Mouse (Mus musculus) layer of hippocampus, adult 11-12 months (tissue): Measurements from ENCODE around the gene Lingo1.

Experiments
- DNase-seq: peaks from one replicate; pipeline ENCODE4 v3.0.0; 2022; ENCODE audit warnings: low spot score

Gene Lingo1

DNA sequence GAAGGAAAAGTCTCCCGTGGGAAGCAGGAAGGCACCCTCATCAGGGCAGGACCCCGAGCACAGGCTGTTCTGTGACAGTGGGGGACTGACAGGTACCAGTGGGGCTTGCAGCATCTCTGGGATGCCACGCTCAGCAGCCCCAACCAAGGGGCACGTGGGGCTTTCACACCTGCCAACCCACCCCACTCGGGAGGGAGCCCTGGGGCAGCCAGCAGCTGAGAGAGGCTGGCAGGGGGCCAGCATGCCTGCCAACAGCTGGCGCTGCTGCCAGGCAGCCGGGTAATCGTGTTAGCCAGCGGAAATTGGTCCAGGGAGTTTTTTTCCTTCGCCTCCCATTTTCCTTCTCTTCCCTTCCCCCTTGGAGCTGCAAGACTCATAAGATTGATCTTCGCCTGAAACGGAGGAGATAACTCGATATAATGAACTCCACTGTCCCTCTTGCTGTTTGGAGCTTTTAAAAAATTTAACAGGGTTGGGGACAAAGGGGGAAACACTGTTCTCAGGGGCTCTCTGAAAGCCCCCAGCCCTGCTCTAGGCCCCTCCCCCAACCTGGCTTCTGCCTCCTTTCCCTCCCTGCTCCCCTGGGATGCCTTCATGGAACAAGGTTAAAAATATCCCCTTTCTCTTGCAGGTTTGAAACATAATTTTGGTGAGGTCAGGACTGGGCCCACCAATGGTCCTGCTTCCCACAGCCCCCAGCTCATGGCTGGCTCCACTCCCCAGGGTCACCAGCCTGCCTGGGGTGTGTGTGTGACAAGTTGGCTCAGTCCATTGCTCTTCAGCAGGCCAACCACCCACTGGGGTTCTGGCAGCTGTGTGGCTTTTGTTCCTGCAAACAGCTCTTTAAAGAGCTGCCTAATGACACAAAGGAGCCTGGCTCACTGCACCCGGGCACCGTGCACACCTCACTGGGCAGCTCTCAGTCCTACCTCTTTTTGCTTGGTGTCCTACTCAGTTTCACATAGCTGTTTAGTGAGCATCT is 68.3 kb downstream of the Lingo1 start:
- peak; percentile 70 for DNase-seq

- peak; percentile 77 for DNase-seq
Measured at GRCm38 (mm10) chr9:56725814-56726213, 70.5 kb downstream of the Lingo1 start.

DNA sequence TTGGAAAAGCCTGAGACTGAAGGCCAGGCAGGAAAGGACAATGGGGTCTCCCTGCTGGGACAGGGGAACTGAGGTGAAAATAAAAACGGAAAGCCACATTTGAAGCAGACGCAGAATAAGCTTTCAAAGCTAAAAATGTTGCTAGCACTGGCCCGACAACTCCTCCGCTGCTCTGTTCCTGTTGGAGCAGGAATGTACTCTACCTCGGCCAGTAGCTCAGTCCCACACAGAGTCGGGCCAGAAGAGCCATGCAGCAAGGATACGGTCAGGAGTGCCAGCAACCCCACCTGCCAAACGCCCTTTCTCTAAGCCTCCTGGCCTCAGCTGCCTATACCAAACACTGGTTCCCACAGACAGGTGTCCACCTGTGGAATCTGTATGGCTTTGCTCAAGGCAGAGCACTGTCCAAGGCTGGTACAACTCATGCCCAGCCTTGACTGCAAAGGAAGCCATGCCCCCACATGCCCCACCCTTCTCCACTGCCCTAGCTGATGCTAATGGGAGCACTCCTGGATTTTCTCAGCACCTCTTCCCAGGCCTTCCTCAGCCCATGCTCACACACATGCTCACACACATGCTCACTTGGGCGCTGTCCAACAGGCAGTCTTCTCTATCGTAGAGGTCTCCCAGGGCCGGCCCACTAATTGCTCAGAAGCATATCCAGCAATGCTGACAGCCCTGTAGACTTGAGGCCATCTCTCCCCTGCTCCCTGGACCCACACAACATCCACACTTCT is 74.0 kb downstream of the Lingo1 start:
- peak; percentile 42 for DNase-seq

- no peak for DNase-seq
Measured at GRCm38 (mm10) chr9:56718984-56719383, 77.3 kb downstream of the Lingo1 start.

GRCm38 (mm10) chr9:56716565-56716964 is 79.7 kb downstream of the Lingo1 start:
- no peak for DNase-seq

DNA sequence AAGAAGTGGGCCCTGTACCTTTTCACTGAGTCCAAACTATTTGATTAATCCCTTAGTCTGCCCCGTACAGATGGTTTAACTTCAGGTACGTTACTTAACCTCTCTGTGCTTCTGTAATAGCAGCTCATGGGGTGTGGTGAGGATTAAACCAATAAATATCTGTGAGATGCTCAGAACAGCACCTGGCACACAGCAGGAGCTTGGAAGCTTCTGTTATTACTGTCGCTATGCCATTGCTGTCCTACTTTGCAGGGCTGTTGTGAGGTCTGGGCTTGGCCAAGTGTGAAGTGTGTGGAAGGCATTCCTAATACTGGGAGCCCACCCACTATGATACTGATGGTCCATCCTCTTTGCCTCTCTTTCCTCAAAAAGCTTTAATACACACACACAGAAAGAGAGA is 80.2 kb downstream of the Lingo1 start:
- no peak for DNase-seq

- no peak for DNase-seq
Measured at GRCm38 (mm10) chr9:56714391-56714790, 81.9 kb downstream of the Lingo1 start.

GRCm38 (mm10) chr9:56712667-56713369 is 83.5 kb downstream of the Lingo1 start:
- peak; percentile 81 for DNase-seq

- DNase-seq: no peak
Measured at GRCm38 (mm10) chr9:56710958-56711357, 85.3 kb downstream of the Lingo1 start.

GRCm38 (mm10) chr9:56706482-56707085 is 89.7 kb downstream of the Lingo1 start:
- no peak for DNase-seq

GRCm38 (mm10) chr9:56701394-56701793 is 94.9 kb downstream of the Lingo1 start:
- DNase-seq: peak; percentile 49

DNA sequence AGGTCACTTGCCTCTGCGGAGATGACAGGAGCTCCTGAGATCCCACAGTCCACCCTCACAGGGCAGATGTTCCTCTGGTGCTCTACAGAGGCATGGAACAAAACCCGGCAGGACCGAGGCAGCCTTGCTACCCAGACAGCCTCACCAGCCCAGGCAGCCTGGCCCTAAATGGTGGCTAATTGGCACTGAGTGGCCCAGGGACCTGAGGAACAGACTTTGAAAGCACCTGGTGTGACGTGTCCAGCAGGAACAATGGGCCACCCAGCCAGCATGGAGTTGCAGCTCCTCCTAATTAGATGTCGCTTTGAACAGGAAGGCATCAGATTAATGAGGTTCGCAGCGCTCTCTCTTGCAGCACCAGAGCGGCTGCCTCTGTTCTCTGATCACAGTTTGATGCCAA is 95.4 kb downstream of the Lingo1 start:
- no peak for DNase-seq

- no peak for DNase-seq
Measured at GRCm38 (mm10) chr9:56698715-56699370, 97.4 kb downstream of the Lingo1 start.

DNA sequence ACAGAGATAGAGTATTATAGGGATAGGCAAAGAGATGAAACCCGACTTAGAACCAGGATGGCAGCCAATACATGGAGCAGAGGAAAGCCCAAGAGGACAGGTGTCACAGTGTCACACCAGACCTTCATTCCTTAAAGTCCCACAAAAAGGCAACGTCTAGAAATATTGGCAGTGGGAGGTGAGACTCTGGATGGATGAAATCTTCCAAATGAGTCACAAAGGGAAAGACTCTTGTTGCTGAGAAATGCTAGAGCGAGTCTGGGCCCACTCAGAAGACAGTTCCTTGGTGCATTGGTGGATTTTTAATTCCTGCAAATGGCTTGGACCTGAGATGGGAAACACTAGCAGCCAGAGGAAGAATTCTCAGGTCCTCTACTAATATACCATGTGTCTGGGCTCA is 102.2 kb downstream of the Lingo1 start:
- DNase-seq: no peak

- no peak for DNase-seq
Measured at GRCm38 (mm10) chr9:56691226-56691625, 105.0 kb downstream of the Lingo1 start.

DNA sequence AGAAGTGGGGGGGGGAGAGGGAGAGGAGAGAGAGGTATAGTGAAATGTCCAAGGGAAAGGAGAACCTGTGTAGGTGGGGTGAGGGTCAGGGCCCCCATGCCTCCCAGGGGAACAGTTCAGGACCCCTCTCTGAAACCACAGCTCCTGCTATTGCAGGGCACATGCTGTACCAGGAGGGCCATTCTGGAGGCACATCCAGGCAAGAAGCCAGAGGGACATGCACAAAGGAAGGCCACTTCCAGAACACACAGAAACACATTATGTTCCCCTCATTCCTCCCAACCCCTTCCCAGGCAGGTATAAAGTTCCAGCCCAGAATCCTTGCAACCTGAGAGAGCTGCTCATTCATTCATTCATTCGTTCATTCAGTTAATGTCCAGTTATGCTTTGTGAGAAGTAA is 105.6 kb downstream of the Lingo1 start:
- no peak for DNase-seq

DNA sequence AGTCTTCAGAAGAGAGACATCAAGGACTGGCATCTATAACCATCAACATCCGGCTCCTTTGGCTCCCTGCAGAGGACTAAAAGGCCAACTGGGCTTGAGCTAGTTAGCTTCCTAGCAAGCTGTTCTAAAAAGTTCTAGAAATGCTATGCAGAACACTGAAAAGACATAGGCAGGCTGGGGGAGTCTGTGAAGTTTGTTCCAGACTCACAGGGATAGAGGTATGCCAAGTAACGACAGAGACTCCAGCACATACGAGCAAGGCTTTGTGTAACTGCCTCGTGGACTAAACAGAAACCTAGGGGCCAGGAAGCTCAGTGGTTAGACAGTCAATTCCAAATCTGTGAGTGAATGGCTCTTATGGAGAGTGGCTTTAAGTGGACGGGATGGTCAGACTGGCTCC is 108.8 kb downstream of the Lingo1 start:
- no peak for DNase-seq

- DNase-seq: no peak
Measured at GRCm38 (mm10) chr9:56687145-56687477, 109.2 kb downstream of the Lingo1 start.

GRCm38 (mm10) chr9:56686339-56687144 is 109.7 kb downstream of the Lingo1 start:
- DNase-seq: peak; percentile 69

DNA sequence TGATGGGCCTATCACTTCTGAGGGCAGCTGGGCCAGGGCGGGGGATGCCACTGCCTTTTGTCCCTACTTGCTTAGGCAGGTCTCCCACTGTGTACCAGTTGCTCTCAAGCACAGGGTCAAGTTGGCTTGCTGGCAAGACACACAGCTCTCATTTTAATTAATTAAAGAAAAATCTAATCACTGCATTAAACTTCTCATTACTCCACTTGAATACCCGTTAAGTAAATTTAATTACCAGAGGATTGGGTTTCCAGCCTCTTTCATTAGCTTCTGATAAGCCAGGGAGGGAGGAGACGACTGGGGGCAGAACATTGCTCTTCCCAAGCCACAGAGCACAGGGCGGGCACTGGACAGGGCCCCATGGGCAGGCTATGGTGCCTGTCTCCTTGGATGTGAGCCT is 113.4 kb downstream of the Lingo1 start:
- no peak for DNase-seq

GRCm38 (mm10) chr9:56681950-56682349 is 114.3 kb downstream of the Lingo1 start:
- no peak for DNase-seq
